Mouse (Mus musculus) cerebellum, postnatal 4 days (tissue): ENCODE results near the gene Ahnak.
"Not testable (repeated sequence)": the region's sequence is repeated elsewhere in the genome, so short reads cannot be mapped to it uniquely, and the experiment has no call there.

ENCODE experiments used
- DNase-seq, 2 experiments: peaks; one replicate each; pipeline ENCODE4 v3.0.0; 2022; ENCODE audit warnings: low spot score in 2 of 2, mixed read lengths in 1 of 2

Ahnak gene

DNA sequence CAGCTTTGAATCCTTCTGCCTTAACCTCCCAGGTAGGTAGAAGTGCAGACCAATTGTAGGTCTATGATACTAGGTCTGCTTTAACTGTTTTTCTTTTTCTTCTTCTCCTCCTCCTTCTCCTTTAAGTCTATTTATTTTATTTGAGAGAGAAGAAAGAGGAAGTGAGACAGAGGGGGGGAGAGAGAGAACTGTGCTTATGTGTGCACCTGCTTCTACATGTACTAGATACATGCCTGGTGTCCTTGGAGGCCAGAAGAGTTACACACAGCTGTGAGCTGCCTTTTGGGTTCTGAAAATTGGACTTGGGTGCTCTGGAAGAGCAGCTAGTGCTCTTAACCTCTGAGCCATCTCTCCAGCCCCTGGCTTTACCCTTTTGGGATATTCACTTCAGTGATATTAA, 52.0 kb downstream of the Ahnak start:
- DNase-seq, result no peak

DNA sequence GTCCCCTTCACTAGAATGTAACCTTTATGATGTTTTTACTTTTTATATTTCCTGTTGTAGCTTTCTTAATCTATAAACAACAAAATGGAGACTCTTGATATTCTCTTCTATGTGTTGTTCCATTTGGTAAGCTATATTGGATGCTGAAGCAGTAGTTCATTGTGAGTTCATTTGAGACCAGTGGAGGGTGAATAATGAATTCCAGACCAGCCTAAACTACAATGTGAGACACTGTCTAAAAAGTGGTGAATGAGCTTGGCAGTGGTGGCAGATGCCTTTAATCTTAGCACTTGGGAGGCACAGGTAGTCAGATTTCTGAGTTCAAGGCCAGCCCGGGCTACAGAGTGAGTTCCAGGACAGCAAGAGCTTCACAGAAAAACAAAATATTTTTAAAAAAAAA, 54.0 kb downstream of the Ahnak start:
- no peak for DNase-seq

DNA sequence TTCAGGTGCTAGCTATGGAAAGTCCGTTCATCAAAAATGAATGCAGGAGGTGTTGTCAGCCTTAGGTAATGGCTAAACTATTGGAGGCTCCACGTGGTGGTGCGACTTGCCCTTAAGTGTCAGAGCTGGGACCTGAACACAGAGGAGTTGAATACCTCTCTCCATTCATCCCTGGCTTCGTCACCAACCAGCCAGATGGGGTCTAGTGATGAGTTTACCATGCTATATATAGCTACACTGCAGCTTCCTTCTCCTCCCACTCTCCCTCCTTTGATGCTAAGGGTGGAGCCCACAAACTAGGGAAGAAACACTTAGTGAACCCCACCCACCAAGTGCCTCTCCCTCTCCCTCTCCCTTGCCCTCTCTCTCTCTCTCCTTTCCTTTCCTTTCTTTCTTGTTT, 55.2 kb downstream of the Ahnak start:
- no peak for DNase-seq

DNA sequence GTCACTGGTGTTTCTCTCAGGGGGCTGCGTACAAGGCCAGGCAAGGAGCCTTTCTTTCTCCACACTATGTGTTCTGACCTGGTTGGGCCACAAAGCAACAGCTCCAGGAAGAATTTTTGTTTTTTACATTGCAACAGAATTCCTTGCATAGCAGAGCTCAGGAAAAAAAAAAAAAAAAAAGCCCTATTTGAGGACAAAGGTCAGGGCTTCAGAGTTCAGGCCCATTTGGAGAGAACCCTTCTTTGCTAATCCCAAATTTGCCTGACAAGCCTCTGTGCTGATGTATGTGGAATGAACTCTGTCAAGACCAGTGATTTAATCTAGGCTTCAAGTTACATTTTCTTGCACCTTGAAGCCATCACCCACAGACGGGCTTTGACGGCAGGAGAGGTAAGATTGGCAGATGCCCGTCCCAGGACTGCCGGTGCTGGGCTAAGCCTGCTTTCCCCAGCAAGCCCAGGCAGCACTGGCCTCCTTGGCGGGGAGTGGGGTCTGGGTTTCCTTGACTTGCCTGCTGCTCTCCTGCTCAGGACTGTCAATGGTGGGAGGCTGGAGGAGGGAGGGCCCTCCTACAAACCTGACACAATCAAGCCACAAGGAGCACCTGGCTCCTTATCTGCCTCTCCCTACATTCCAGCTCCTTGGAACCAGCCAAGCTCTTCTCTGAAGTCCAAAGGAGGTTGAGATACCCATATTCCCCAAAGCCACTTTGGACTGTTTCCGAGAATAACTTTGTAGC, 58.3 kb downstream of the Ahnak start:
- no peak for DNase-seq

DNA sequence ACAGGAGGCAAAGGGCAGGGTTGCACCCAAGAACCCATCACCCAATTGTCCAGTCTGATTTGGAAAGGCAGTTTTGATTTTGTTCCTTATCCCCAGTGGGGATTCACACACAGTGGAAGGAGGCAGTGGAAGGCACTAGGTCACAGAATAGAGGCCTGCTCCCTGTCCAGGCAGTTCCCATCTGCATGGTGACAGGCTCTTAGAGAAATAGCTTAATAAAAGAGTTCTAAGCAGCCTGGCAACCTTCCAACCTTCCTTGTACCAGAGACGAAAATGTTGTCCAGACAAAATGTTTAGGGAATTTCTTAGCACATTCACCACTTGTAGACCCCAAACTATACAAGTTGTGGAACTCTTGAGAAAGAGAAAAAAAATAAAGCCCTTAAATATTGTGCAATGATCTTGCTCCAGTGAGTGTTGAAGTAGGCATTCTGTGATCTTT, 58.9 kb downstream of the Ahnak start:
- DNase-seq, result no peak

DNA sequence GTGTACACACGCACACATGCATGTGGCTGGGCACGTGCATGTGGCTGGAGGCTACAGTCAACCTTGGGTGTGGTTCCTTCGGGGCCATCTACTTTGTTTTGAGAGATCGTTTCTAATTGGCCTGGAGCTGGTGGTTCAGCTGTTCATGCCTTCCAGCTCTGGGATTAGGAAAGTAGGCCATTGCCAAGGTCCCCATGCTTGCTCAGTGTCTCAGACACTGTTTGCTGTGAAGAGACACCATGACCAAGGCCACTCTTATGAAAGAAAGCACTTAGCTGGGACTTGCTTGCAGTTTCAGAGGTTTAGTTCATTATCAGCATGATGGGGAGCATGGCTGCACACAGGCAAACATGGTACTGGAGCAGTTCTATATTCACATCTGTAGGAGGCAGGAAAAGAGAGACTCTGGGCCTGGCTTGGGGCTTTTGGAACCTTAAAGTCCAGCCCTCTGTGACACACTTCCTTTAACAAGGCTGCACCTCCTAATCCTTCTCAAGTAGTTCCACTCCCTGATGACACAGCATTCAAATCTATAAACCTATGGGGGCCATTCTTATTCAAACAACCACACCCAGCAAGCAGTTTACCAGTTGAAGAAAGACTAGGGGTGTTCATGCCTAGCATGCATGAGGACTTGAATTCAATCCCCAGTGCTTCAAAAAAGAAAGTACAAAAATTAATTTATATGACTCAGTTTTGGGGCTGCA, 60.0 kb downstream of the Ahnak start:
- no peak for DNase-seq

DNA sequence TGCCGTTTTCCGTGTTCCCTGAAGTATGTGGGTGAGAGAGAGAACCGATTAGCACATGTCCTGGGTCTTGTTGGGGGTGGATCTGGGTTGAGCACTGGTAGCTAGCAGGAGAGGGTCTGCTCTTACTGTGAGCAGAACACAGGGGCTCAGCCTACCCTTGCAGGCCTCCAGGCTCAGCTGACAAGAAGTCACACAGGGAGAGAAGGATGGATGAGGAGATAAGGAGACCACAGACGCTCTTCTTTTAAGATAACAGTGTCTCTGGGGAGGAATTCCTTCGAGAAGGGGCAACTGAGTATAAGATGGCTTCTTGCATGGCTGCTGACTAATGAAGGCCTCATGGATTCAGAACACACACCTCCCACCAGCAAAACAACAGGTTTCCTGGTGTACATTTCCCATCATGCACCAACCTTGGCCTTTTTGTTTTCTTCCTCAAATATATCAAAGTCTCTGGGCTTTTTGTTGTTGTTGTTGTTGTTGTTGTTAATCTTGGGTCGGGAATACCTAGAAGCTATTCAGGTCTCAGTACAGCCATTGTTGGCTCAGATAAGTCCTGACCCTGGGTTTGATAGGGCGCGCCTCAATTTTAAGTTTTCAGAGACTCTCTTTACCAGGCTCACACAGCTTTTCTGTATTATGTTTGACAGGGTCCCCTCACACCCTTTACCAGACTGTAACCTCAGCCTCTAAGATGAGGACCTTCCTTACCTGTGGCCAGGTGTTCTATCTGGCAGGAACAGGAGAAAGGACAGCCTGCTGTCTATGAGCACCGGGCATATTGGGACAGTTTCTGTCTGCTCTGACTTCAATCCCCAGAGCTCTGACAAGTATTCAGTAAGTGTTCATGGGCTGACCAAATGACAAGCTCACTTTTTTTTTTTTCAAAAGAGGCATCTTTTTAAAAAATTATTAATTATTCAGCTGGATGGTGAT, 61.5 kb downstream of the Ahnak start:
- no peak for DNase-seq

DNA sequence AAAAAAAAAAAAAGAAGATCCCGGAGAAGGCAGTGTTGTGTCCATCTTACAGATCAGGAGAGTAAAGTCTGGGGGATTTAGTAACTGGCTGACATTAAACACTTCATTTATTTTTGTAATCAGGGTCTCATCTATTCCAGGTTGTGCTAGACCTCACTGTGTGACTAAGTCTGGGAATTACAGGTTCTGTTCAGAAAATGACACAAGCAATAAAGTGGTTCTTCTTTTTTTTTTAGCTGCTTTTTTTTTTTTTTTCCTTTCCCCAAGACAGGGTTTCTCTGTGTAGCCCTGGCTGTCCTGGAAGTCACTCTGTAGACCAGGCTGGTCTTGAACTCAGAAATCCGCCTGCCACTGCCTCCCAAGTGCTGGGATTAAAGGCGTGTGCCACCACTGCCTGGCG, 62.9 kb downstream of the Ahnak start:
- DNase-seq, result not testable (repeated sequence)

DNA sequence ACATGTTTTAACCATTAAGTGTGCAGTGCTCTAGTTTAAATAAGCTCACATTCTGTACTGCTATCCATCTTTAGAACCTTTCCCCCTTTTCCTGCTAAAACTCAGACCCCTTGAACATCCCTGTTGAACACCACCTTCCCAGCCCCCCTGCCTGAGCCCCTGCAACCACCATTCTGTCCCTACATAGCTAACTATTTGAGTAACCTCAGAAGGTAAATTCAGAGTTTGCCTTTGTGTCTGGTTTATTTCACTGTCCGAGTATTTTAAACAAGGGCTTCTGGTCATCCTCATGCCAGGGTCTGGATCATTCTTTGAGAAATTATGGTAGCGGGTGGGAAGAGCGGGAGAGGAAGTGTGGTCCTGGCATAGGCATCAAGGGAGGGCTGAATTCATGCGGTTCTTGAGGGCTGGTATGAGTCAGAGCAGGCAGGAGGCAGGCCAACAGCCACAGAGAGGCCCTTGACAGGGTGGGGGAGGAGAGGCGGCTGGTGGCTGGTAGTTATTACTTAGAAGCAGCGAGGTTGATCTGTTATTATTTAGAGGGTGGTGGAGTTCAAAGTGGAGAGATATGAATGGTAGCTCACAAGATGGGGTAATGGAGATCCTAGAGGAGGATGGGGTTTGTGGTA, 63.8 kb downstream of the Ahnak start:
- no peak for DNase-seq

DNA sequence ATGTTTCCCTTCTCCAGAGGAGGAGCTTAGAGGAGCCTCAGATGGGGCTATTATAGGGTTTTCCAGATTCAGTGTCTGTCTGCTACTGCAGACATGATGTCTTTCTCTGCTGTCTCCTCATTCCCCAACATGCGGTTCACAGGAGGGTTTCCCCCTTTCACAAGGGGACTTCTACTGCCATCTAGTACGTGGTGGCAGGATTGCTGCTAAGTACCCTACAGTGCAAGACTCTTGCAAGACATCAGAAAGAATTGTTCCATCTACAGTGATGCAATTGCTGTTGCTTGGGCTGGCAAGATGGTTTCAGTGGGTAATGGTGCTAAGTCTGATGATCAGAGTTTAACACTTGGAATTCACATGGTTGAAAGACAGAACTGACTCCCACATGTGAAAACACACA, 66.1 kb downstream of the Ahnak start:
- no peak for DNase-seq

DNA sequence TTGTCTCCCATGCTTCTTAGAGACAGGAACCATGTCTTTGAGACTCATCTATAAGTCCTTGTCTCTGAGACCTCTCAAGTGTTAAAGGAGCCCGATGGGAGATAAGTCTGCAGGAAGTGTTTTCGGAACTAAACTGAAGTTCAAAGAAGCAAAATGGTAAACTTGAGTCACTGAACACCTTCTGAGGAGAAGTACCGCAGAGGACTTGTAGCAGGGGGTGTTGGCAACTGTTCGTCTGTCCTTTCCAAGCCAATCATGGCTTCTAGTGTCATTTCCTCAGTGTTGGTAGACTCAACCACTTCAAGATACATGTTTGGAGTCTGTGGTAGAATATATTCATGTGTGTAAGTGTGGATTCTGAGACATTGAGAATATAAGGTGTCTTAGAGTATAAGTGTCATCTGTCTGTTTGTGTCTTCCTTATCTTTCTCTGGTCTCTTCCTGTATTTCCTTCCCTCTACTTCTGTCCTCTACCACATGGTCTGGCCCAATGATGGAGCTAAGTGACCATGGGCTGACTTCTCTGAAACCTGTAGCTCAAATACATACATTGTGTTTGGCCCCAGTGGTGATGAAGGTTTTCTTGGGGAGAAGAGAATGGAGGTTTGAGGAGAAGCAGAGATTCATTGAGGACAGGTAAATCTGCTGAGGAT, 66.7 kb downstream of the Ahnak start:
- no peak for DNase-seq

DNA sequence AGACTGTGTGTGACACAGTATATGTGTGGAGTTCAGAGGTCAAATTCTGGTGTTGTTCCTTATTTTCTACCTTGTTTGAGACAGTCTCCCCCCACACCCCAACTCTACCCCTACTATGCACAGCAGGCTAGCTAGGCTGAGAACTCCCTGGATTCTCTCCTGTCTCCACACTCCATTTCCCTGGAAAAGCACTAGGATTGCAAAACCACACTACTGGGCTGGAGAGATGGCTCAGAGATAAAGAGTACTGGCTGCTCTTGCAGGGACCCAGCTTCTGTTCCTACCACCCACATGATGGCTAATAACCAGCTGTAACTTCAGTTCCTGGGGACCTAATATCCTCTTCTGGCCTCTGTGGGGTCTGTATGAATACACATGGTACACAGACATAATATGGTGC, 68.6 kb downstream of the Ahnak start:
- no peak for DNase-seq

DNA sequence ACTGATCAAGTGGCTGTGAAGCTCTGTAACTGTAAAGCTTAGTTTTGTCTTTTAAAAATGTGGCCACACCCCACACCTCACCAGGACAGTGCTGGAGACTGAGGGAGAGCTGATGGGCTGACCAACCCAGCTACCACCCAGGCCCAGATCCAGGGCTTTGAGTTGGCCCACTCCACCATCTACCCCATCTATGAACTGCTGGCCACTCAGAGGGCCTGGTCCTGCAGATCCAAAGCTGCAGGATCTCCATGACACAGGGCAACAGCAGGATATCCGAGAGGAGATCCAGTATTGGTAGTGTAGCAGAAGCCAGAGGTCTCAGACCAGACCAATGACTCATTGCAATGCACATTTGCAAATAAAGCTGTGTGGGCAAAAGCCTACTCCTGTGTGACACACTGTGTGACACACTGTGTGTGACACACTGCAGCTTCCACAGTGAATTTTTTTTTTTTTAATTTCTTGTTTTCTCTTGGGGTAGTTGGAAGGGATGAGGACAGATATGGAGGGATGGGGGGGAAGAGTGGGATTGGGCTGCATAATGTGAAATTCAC, 69.3 kb downstream of the Ahnak start:
- DNase-seq, result no peak

DNA sequence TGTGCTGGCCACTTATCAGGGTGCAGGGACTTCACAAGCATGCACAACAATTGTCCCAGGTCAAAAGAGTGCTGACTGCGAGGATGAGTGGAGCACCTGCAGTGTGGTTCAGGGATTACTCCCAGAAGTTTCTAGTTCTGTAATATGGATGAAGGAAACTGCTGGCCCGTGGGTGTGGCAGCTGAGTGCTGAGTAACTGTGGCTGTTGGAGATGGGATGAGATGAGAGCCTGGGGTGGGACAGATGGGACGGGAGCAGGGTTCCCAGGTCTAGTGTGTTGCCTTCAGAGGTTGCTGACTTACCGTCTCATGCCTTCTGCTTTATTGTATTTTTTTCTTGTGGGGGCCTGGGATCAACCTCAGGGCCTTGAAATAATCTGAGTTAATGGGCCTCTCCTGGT, 69.9 kb downstream of the Ahnak start:
- DNase-seq, result no peak

DNA sequence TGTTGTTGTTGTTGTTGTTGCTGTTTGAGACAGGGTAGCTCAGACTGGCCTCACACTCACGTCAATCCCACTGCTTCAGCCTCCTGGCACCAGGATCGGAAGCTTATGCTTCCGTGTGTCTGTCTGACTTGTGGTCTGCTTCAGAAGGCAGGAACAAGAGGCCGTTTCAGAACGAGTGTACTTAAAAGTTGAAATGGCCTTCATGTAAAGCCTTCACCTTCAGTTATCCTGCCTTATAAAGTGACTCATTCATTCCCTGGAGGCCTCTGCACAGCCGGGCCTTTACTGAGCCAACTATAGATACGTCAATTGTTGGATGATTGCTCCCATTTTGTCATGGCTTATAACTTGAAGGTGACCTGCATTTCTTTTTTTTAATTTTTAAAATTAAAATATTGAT, 70.3 kb downstream of the Ahnak start:
- no peak for DNase-seq

DNA sequence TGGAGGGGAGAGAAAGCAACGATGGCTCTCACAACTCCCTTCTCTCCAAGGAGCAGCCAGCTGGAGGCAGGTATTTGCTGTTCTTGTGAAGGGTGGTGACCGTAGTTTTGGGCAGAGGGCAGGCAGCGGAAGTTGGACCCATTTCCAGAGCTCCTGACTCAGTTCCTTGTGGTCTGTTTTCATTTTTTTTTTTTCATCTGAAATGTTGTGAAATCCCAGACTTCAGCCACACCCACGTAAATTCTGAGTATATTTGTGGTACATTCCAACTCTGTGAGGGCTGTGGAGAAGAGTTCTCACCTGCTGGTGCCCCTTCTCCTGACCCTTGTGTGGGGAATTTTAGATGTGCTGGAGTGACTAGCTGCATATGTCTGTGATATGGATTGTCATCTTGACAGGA, 71.0 kb downstream of the Ahnak start:
- DNase-seq, result no peak

DNA sequence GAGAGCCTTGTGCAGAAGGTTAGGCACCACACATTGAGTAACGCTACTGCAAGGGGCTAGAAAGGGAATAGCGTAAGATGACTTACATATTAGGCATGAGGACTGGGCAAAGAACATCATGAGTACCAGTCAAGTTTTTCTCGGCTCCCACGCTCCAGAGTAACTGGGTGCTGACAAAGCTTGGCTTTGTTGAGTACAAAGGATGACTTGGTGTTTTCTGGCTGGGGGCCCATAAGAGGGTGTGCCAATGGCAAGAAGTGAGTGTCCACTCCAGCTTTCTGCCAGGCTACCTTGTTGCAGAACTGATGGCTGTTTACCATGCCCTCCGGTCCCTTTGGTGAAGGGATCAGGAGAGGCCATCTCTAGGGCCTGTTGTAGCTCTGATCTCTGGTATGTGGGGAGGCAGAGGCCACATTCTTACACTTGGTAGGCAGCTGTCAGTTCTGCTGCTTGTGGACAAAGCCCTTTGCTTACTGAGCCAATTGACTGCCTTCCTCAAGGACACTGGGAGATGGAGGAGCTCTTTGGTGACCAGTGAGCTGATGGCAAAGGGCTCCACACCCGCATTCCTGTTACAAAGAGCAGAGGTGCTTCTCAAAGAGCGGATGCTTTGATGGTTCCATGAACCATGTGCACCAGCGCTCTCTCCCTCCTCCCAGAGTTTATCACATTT, 72.3 kb downstream of the Ahnak start:
- no peak for DNase-seq

DNA sequence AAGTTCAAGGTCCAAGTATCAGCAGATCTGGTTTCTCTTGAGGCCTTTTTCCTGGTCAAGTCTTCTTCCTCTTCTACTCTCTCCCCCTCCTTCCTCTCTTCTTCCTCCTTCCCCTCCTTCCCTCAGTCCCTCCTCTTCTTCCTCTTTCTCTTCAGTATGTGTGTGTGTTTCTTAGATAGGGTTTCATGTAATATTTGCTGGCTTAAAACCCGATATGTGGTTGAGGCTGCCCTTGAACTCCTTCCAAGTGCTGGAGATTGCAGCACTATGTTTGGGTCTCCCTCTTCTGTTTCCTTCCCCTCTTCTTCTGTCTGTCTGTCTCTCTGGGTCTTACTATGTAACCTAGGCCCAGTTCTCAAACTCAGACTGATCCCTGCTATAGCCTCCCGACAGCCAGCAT, 73.7 kb downstream of the Ahnak start:
- DNase-seq, result no peak

DNA sequence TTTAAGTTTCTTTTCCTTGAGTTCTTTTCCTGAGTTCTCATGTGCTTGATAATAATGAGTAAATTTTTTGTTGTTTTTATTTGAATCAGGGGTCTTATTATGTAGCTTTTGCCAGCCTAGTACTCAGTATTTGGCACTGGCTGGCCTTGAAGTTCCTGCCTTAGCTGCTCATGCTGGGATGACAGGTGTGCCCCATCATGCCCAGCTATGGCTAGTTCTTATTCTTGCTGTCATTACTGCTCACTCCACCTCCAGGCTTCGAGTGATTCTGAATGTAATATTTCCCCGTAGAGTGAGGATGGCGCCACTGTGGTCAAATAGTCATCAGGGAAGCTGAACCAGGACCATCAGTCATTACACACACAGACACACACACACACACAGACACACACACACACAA, 74.7 kb downstream of the Ahnak start:
- no peak for DNase-seq
